ENCODE assay signal across 7 mouse cellular contexts in genomic region chr19:18889117-18889627, GRCm38 (mm10).
DNase-seq lines count a peak whose midpoint lies in the region; TF ChIP-seq lines count a peak whose summit lies in the region.

No protein-coding gene starts in this region.

- H3K4me2 ChIP-seq in myocyte (ENCODE audit: low read depth) = peak overlapping the region; percentile 75

- no peaks in the 10 kb centered on the region for H3K36me3 ChIP-seq in myocyte (ENCODE audit: control insufficient read depth, insufficient read depth)

- no peak for TF ChIP-seq POLR2A in myocyte (IDR thresholded peaks at IDR 0.05; ENCODE audit: insufficient read length, low read depth)

- DNase-seq in adrenal gland, postnatal 25 days = peak; percentile 1
- DNase-seq in cerebellum, adult 9-10 months = peak; percentile 14
- DNase-seq in frontal cortex, adult 2 months (ENCODE audit: extremely low spot score in 1 of 2, low spot score in 1 of 2) = peak; percentile 36 to 64
- peak; percentile 61 for DNase-seq in layer of hippocampus, adult 9-11 months
- DNase-seq in thymus, postnatal 10 days (ENCODE audit: low spot score in 2 of 2) = no peak
- no peak for DNase-seq in urinary bladder, postnatal 14 days (ENCODE audit: low spot score)

- no peaks in the 10 kb centered on the region for H3K79me2 ChIP-seq in myocyte (ENCODE audit: control insufficient read depth, insufficient read depth)

- H3K27me3 ChIP-seq in myocyte (ENCODE audit: control insufficient read depth, insufficient read depth, insufficient read length) = no peaks in the 10 kb centered on the region

- no peak overlapping the region for H3ac ChIP-seq in myocyte (ENCODE audit: control insufficient read depth, insufficient read length)

- no peak overlapping the region for H3K4me3 ChIP-seq in myocyte

TF ChIP-seq in myocyte, 11 proteins besides CTCF, POLR2A, EP300 and RAD21:
- no peak for TF ChIP-seq SRF (IDR thresholded peaks at IDR 0.05; ENCODE audit: control insufficient read depth, insufficient read length, low read depth)
- no peak for TF ChIP-seq MYOG (IDR thresholded peaks at IDR 0.05; ENCODE audit: control insufficient read depth in 1 of 3, insufficient read depth in 1 of 3, insufficient read length in 2 of 3, low read depth in 2 of 3)
- TF ChIP-seq TCF12 (IDR thresholded peaks at IDR 0.05; ENCODE audit: insufficient read depth, poor library complexity, severe bottlenecking) = no peak
- TF ChIP-seq TCF3 (IDR thresholded peaks at IDR 0.05; ENCODE audit: insufficient read length, low read depth) = no peak
- TF ChIP-seq MYOD1 (IDR thresholded peaks at IDR 0.05; ENCODE audit: control insufficient read depth in 1 of 3, insufficient read length in 2 of 3, low read depth in 2 of 3) = no peak
- no peak for TF ChIP-seq MAX (IDR thresholded peaks at IDR 0.05; ENCODE audit: low read depth)
- no peak for TF ChIP-seq CEBPB (IDR thresholded peaks at IDR 0.05; ENCODE audit: insufficient read depth, poor library complexity, severe bottlenecking)
- TF ChIP-seq POLR2AphosphoS2 (IDR thresholded peaks at IDR 0.05; ENCODE audit: insufficient read length, low read depth) = no peak
- no peak for TF ChIP-seq E2F4 (IDR thresholded peaks at IDR 0.05; ENCODE audit: insufficient read depth)
- no peak for TF ChIP-seq USF1 (IDR thresholded peaks at IDR 0.05; ENCODE audit: low read depth)
- no peak for TF ChIP-seq REST (IDR thresholded peaks at IDR 0.05; ENCODE audit: insufficient read depth, insufficient read length)

Comparison
In these comparisons a context has a peak if more than half of its experiments do, and no peak if none do; other contexts are left out.
1. DNase-seq: peak in adrenal gland, postnatal 25 days (single experiment), cerebellum, adult 9-10 months (single experiment), frontal cortex, adult 2 months (2 of 2) and layer of hippocampus, adult 9-11 months (single experiment); none in thymus, postnatal 10 days (0 of 2) and urinary bladder, postnatal 14 days (single experiment).